Mouse (Mus musculus): ENCODE measurements at regions not wholly inside any gene's neighbourhood (a gene's known extent, or its start where the extent isn't known, plus 50 kb on each side); places are given as distances from the start of the nearest gene placed in this dataset.

DNA sequence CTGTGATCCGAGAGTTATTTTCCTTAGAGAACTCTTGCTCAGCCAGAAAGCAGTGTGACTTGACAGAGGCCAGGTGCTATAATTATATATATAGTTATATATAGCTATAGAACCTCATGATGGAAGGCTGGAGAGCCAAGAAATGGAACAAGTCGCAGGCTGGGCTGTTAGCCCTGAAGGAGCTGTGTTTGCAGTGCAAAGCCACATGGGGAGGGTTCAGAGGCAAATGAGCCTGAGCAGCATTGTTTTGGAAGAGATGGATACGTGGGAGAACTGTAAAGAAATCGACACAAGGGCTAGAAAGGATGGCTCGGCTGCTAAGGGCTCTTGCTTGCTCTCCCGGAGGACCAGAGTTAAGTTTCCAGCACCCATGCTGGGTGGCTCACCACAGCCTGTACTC lies 95.3 kb upstream of the Syt13 start:
- TF ChIP-seq CTCF (IDR thresholded peaks at IDR 0.05; ENCODE audit: low read depth): no peak
- no peak for TF ChIP-seq EP300 (IDR thresholded peaks at IDR 0.05; ENCODE audit: low read depth)
